Mouse (Mus musculus) lung, postnatal 0 days (tissue): Measurements from ENCODE around the gene Ppard.

Experiments used
- CTCF ChIP-seq: IDR thresholded peaks from 2 replicates; pipeline ENCODE4 v1.5.1; 2016; ENCODE audit warnings: antibody characterized with exemption, mild to moderate bottlenecking
- EP300 ChIP-seq: IDR thresholded peaks from 2 replicates; pipeline ENCODE4 v1.6.1; 2016; ENCODE audit warnings: antibody characterized with exemption, mild to moderate bottlenecking, control low read depth

GRCm38 (mm10) chr17:28300850-28301249 lies 68.3 kb downstream of the Ppard start:
- TF ChIP-seq EP300: no peak
- TF ChIP-seq CTCF: no peak
